Mouse (Mus musculus) midbrain, embryonic 15.5 days (tissue): ENCODE data around the gene Crtam. TPM values are rescaled to one million over a fixed set of nuclear protein-coding genes. Genes with fewer than 3 reads are reported as not detected.

Experiments used
- ATAC-seq: fragments of 200-750 bp; cut with Nextera tagmentation; replicated peaks from 2 replicates; pipeline ENCODE4 v1.8.0; 2017; ENCODE audit warnings: moderate TSS enrichment
- H3K27ac ChIP-seq: fragments of 300-500 bp; sonication (generic); 2 replicates; pipeline ENCODE4 v1.5.1; 2015; ENCODE audit warnings: mild to moderate bottlenecking, inconsistent platforms
- H3K27me3 ChIP-seq: fragments of 300-500 bp; sonication (generic); replicated peaks from 2 replicates; pipeline ENCODE4 v1.6.1; 2015; ENCODE audit warnings: inconsistent platforms
- H3K36me3 ChIP-seq: fragments of 300-500 bp; sonication (generic); replicated peaks from 2 replicates; pipeline ENCODE4 v1.6.1; 2015; ENCODE audit warnings: inconsistent platforms
- H3K4me1 ChIP-seq: fragments of 300-500 bp; sonication (generic); 2 replicates; pipeline ENCODE4 v1.6.1; 2015; ENCODE audit warnings: inconsistent platforms
- H3K4me2 ChIP-seq: fragments of 300-500 bp; sonication (generic); 2 replicates; pipeline ENCODE4 v1.6.1; 2015; ENCODE audit warnings: inconsistent platforms, mild to moderate bottlenecking, moderate library complexity
- H3K4me3 ChIP-seq: fragments of 300-500 bp; sonication (generic); 2 replicates; pipeline ENCODE4 v1.5.1; 2015; ENCODE audit warnings: mild to moderate bottlenecking, inconsistent platforms
- H3K9ac ChIP-seq: fragments of 300-500 bp; sonication (generic); 2 replicates; pipeline ENCODE4 v1.6.1; 2015; ENCODE audit warnings: mild to moderate bottlenecking, inconsistent platforms
- H3K9me3 ChIP-seq: fragments of 300-500 bp; sonication (generic); 2 replicates; pipeline ENCODE4 v1.6.1; 2016; ENCODE audit warnings: inconsistent platforms
- WGBS: fragments of 180-500 bp; shearing (Covaris S2); methylation state at CpG from one replicate; pipeline ENCODE4 v1.1.7; 2015; ENCODE audit warnings: mixed read lengths; 5-methylcytosine and 5-hydroxymethylcytosine counted together
- polyA plus RNA-seq: library from polyadenylated mRNA; unstranded; fragments of >200 nt; fragmentation: Nextera tagmentation; extraction: Ambion mirVana; gene quantifications from 2 replicates; pipeline ENCODE4 v1.2.1, GENCODE M21; 2015

Crtam gene
- polyA plus RNA-seq, 1 experiment from 2014 or later, result 0.10 TPM

DNA sequence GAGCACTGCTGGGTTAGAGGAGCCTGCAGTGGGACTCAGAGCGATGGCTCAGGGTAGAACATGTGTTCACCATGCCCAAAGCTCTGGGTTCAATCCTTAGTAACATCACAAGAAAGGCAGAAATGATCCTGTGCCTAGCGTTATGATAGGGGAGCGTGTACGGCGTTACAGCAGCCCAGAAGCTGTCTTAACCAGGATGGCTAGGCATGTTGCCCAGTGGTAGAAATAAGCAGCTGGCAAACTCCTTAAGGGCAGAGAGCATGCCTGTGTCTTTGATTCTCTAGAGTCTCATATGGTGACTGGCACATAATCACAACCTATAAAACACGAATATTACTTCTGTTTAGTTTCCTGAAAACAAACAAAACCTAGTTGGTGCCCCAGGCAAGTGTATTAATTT, 12.9 kb downstream of the Crtam start:
- Histone ChIP-seq H3K27me3 (no peaks in the 10 kb centered on the region), H3K27ac (no peak overlapping the region), H3K9ac (no peak overlapping the region), H3K36me3 (no peaks in the 10 kb centered on the region), H3K4me2 (no peak overlapping the region), H3K9me3 (no peaks in the 10 kb centered on the region), H3K4me1 (peaks cover 4% of the 10 kb centered on the region), H3K4me3 (no peak overlapping the region)
- whole genome bisulfite sequencing, result 79% methylated on average over 6 of the region's 6 CpGs
- ATAC-seq, result no peak

DNA sequence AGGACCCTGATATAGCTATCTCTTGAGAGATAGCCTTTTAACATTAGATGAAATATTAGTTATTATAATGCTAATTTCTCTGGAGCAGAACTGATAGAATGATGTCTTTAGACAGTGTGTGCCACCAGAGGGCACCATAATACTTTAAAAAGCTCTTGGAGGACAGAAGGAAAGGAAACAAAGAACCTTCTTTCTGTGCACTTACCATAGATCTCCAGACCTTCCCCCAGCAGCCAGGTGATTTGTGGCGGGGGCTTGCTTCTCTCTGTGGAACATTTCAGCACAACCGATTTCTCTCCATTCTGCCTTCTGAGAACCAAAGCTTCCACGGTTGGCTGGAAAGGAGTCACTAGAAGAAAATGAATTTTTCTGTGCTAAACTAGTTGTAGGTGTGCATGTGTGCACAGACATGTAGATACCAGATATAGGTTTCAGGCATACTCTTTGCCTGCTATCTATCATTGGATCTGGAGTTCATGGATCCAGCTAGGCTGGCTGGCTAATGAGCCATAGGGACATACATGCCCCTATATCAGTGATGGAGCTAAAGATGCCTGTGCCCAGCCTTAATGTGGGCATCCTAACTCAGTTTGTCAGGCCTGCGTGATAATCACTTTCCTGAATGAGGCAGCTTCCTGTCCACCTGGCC, 14.4 kb downstream of the Crtam start:
- H3K4me1 ChIP-seq, result peaks cover 4% of the 10 kb centered on the region
- H3K27me3 ChIP-seq, result no peaks in the 10 kb centered on the region
- no peak overlapping the region for H3K4me3 ChIP-seq
- H3K36me3 ChIP-seq, result no peaks in the 10 kb centered on the region
- peak; percentile 85 for ATAC-seq
- H3K9me3 ChIP-seq, result no peaks in the 10 kb centered on the region
- H3K27ac ChIP-seq, result peak overlapping the region; percentile 31
- WGBS, result 37% methylated on average over 4 of the region's 4 CpGs
- H3K9ac ChIP-seq, result peak overlapping the region; percentile 8; the same call in 1 of the 2 replicates
- H3K4me2 ChIP-seq, result no peak overlapping the region

DNA sequence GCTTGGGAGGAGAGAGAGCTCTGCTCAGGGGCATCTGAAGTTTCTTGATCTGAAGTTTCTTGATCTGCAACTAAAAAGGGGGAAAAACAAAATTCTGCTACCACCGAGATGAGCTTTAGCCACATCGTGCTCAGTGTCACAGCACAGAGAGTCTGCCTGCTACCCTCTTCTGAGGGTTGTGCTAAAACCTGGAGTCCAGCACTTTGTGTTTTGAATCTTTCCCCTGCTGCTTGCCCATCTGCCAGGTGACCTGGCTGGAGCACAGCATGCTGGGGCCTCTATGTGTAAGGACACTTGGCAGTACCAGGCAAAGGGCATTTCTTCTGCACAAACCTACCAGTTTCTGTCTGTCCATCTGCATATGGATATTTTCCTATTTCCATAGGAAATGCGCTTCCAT, 20.1 kb downstream of the Crtam start:
- H3K4me2 ChIP-seq, result no peak overlapping the region
- H3K4me3 ChIP-seq, result no peak overlapping the region
- no peaks in the 10 kb centered on the region for H3K36me3 ChIP-seq
- H3K9ac ChIP-seq, result no peak overlapping the region
- no peak overlapping the region for H3K27ac ChIP-seq
- WGBS, result 79% methylated on average over 3 of the region's 3 CpGs
- no peak for ATAC-seq
- H3K27me3 ChIP-seq, result no peaks in the 10 kb centered on the region
- no peaks in the 10 kb centered on the region for H3K9me3 ChIP-seq
- no peaks in the 10 kb centered on the region for H3K4me1 ChIP-seq

DNA sequence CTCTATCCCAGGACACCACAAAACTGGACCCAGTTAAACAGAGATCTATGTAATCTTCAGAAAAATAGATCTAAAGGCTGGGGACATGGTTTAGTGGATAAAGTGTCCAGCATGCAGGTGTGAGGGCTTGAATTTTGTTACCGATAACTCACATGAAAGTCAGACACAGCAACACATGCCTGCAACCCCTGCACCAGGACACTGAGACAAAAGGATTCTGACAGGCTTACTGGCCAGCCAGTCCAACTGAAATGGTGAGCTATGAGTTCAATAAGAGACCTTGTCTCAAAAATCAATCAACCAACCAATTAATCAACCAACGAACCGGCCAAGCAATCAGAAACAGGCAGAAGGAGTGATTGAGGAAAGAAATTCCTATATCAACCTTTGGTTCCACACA, 20.7 kb downstream of the Crtam start:
- H3K36me3 ChIP-seq, result no peaks in the 10 kb centered on the region
- no peak overlapping the region for H3K27ac ChIP-seq
- WGBS, result 85% methylated on average over 3 of the region's 3 CpGs
- no peaks in the 10 kb centered on the region for H3K9me3 ChIP-seq
- no peak for ATAC-seq
- H3K9ac ChIP-seq, result no peak overlapping the region
- H3K4me3 ChIP-seq, result no peak overlapping the region
- H3K4me1 ChIP-seq, result no peaks in the 10 kb centered on the region
- no peak overlapping the region for H3K4me2 ChIP-seq
- no peaks in the 10 kb centered on the region for H3K27me3 ChIP-seq

DNA sequence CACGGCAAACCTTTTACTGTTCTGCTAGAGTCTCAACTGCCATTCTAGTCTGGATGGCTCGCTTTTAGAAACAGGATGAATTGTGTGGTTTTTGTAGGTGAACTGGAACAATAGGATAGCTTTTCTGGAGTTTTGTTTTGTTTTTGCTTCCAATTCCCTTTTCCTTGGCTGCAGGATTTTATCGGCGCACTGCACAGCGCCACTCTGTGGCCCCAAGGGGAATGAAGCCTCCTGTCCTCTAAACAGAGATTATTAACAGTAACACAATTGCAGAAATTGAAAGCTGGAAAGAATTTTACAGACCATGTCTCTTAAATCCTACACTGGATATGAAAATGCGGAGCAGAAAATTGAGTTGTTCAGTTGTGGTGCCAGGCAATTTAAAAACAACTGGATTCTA, 21.9 kb downstream of the Crtam start:
- Histone ChIP-seq H3K36me3 (no peaks in the 10 kb centered on the region), H3K9ac (no peak overlapping the region), H3K4me2 (no peak overlapping the region), H3K9me3 (no peaks in the 10 kb centered on the region), H3K27me3 (no peaks in the 10 kb centered on the region), H3K4me3 (no peak overlapping the region), H3K27ac (peak overlapping the region; percentile 26; the same call in 1 of the 2 replicates), H3K4me1 (no peaks in the 10 kb centered on the region)
- ATAC-seq, result no peak
- WGBS, result 32% methylated on average over 6 of the region's 6 CpGs

DNA sequence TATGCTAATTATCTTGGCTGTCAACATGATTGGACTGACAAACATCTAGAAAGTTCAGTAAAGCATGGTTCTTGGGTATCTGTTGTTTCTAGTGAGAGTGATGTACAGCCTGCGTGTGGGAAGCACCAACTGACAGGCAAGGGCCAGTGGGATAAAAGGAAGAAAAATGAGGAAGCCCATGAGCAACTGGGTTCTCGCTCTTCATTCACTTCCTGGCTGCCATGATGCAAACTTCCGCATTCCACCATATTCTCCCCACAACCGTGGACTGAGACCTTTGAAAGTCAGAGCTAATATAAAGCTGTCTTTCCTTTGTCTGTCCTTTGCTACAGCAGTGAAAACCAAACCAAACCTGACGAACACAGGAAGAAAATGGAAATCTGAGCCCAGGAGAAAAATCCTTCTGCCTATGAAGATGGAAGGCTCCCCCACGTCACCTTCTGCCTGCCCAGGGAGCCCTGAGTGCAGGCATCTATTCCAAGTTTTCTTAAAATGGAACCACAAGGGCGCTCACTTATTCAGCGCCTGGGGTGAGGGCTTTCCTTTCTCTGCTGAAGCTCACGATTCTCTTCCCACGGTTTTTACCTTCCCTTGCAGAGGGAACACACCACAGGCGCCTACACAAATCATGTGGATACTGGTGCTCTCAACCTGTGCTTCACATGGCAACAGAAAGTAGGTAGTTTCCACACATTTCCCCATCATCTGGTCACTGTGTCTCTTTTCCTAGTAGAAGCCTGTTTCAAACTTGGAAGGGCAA, 30.2 kb downstream of the Crtam start:
- H3K4me3 ChIP-seq, result no peak overlapping the region
- no peaks in the 10 kb centered on the region for H3K27me3 ChIP-seq
- H3K27ac ChIP-seq, result no peak overlapping the region
- WGBS, result 75% methylated on average over 11 of the region's 11 CpGs
- no peak for ATAC-seq
- no peak overlapping the region for H3K9ac ChIP-seq
- no peaks in the 10 kb centered on the region for H3K36me3 ChIP-seq
- H3K9me3 ChIP-seq, result no peaks in the 10 kb centered on the region
- no peaks in the 10 kb centered on the region for H3K4me1 ChIP-seq
- H3K4me2 ChIP-seq, result no peak overlapping the region

DNA sequence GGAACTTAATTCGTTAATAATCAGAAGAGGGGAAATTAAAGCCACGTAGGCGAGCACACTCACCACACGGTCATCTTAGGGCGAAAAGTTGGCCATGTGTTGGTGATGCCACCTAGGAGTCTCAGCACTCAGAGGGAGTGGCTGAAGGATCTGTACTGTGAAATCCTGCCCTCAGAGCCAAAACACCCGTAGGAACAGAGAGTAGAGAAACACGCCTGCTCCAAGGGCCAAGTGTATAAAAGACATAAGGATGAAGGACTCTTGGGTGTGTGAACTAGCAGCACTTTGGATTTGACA, 40.1 kb downstream of the Crtam start:
- Histone ChIP-seq H3K27me3 (0 out of 2 replicates have a peak, but pooled peaks cover 12% of the 10 kb centered on the region), H3K4me1 (peaks cover 12% of the 10 kb centered on the region), H3K4me3 (peak overlapping the region; percentile 57), H3K9ac (peak overlapping the region; percentile 67), H3K36me3 (no peaks in the 10 kb centered on the region), H3K27ac (0 out of 2 replicates have a peak overlapping the region, but pooled peaks have one; percentile 51), H3K9me3 (no peaks in the 10 kb centered on the region), H3K4me2 (peak overlapping the region; percentile 94)
- ATAC-seq, result 0 out of 2 replicates have a peak, but pooled peaks have one; percentile 29
- 12% methylated on average over 7 of the region's 7 CpGs for WGBS

GRCm38 (mm10) chr9:40963586-40964417, 40.6 kb downstream of the Crtam start, which contains the start of gene Jhy:
Gene Jhy (minus strand): TSS chr9:40964118.
- Histone ChIP-seq H3K9ac (peak within 1 kb of the TSS; percentile 67), H3K27me3 (0 out of 2 replicates have a peak, but pooled peaks cover 12% of the 10 kb centered on the region), H3K9me3 (no peaks in the 10 kb centered on the region), H3K4me1 (peaks cover 12% of the 10 kb centered on the region), H3K4me3 (peak within 1 kb of the TSS; percentile 57), H3K27ac (peak within 1 kb of the TSS; percentile 51; the same call in 1 of the 2 replicates), H3K36me3 (no peaks in the 10 kb centered on the region), H3K4me2 (peak within 1 kb of the TSS; percentile 94)
- WGBS, result 1% methylated on average over 48 of the region's 51 CpGs
- peak; percentile 89 for ATAC-seq

DNA sequence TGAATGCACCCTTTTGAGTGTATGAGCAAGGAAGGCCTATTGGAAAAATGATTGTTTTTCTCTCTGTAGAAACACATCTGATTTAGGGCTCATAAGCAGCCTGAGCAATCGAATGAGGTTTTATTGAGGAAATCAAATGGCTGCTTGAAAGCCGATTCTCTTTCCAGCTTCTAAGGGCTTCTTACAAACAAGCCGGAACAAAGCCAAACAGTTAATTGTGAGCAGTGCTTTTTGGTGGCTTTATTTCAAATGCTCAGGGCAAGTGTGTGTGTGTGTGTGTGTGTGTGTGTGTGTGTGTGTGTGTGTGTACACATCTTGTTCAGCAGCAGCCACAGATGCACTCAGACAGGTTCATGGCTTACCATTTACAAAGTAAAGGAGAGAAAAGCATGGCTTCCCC, 43.0 kb downstream of the Crtam start:
- H3K9ac ChIP-seq, result no peak overlapping the region
- H3K27ac ChIP-seq, result no peak overlapping the region
- H3K27me3 ChIP-seq, result 0 out of 2 replicates have a peak, but pooled peaks cover 12% of the 10 kb centered on the region

GRCm38 (mm10) chr9:40949039-40949615, 55.3 kb downstream of the Crtam start:
- H3K4me2 ChIP-seq, result peak overlapping the region; percentile 43
- H3K27me3 ChIP-seq, result no peaks in the 10 kb centered on the region
- H3K4me1 ChIP-seq, result 0 out of 2 replicates have a peak, but pooled peaks cover 7% of the 10 kb centered on the region
- ATAC-seq, result peak; percentile 48
- no peaks in the 10 kb centered on the region for H3K9me3 ChIP-seq
- no peaks in the 10 kb centered on the region for H3K36me3 ChIP-seq
- no peak overlapping the region for H3K27ac ChIP-seq
- H3K4me3 ChIP-seq, result no peak overlapping the region
- no peak overlapping the region for H3K9ac ChIP-seq
- 20% methylated on average over 18 of the region's 18 CpGs for WGBS

More for the DNA sequence above, 43.0 kb downstream of the Crtam start:
- 54% methylated on average over 3 of the region's 3 CpGs for whole genome bisulfite sequencing
- H3K36me3 ChIP-seq, result no peaks in the 10 kb centered on the region
- H3K4me2 ChIP-seq, result no peak overlapping the region
- no peak overlapping the region for H3K4me3 ChIP-seq
- no peak for ATAC-seq
- peaks cover 12% of the 10 kb centered on the region for H3K4me1 ChIP-seq
- H3K9me3 ChIP-seq, result no peaks in the 10 kb centered on the region

- ATAC-seq, result no peak
- no peaks in the 10 kb centered on the region for H3K9me3 ChIP-seq
- WGBS, result 90% methylated on average over 6 of the region's 6 CpGs
- no peak overlapping the region for H3K9ac ChIP-seq
- H3K4me2 ChIP-seq, result no peak overlapping the region
- no peak overlapping the region for H3K4me3 ChIP-seq
- 0 out of 2 replicates have a peak, but pooled peaks cover 7% of the 10 kb centered on the region for H3K4me1 ChIP-seq
- no peak overlapping the region for H3K27ac ChIP-seq
- H3K27me3 ChIP-seq, result no peaks in the 10 kb centered on the region
- H3K36me3 ChIP-seq, result no peaks in the 10 kb centered on the region
Measured at GRCm38 (mm10) chr9:40948473-40948872, 56.0 kb downstream of the Crtam start.

- Histone ChIP-seq H3K27ac (no peak overlapping the region), H3K4me2 (no peak overlapping the region), H3K36me3 (no peaks in the 10 kb centered on the region), H3K27me3 (no peaks in the 10 kb centered on the region), H3K9ac (no peak overlapping the region), H3K4me3 (no peak overlapping the region), H3K9me3 (no peaks in the 10 kb centered on the region), H3K4me1 (0 out of 2 replicates have a peak, but pooled peaks cover 7% of the 10 kb centered on the region)
- ATAC-seq, result no peak
- 80% methylated on average over 4 of the region's 4 CpGs for WGBS
Measured at GRCm38 (mm10) chr9:40947131-40947530, 57.3 kb downstream of the Crtam start.
